Mouse (Mus musculus) erythroblast, embryonic 14.5 days (primary cell): ENCODE measurements around the gene Ndufs5.

ENCODE experiments used
- GATA1 ChIP-seq: IDR thresholded peaks from 2 replicates; pipeline ENCODE4 v1.6.1; 2012; ENCODE audit warnings: low read length, inconsistent platforms, mixed read lengths
- TAL1 ChIP-seq: IDR thresholded peaks from 3 replicates; pipeline ENCODE4 v1.6.1; 2012; ENCODE audit warnings: low read length, inconsistent platforms, mixed read lengths

- TF ChIP-seq GATA1: no peak
- no peak for TF ChIP-seq TAL1
These were observed 25.9 kb downstream of the Ndufs5 start for GRCm38 (mm10) chr4:123692071-123692470.
